Mouse (Mus musculus) ES-E14 (cell line): ENCODE measurements around the gene Sbno1. TPM values are rescaled to one million over a fixed set of nuclear protein-coding genes. Genes with fewer than 3 reads are reported as not detected.

Source experiments
- DNase-seq: peaks from one replicate; pipeline ENCODE4 v3.0.0-alpha.2; 2013; ENCODE audit warnings: low read depth, low spot score
- H3K27ac ChIP-seq: 2 replicates; pipeline ENCODE4 v1.5.1; 2012; ENCODE audit warnings: low read depth, mild to moderate bottlenecking, low read length, moderate library complexity, mixed read lengths; ENCODE audit not compliant: poor library complexity, insufficient read depth, severe bottlenecking
- H3K36me3 ChIP-seq: 2 replicates; pipeline ENCODE4 v1.6.1; 2012; ENCODE audit warnings: mild to moderate bottlenecking, low read length, moderate library complexity, mixed read lengths; ENCODE audit not compliant: control insufficient read depth, poor library complexity, insufficient read depth, severe bottlenecking
- H3K4me1 ChIP-seq, 2 experiments: fragments of 150-350 bp in 1 of 2; sonication (generic) in 1 of 2; 2 replicates each; pipeline ENCODE4 v1.6.1; 2012; ENCODE audit warnings: low read length in 2 of 2, mild to moderate bottlenecking in 1 of 2, mixed read lengths in 1 of 2; ENCODE audit not compliant: control insufficient read depth in 2 of 2, insufficient read depth in 2 of 2, poor library complexity in 1 of 2
- H3K4me3 ChIP-seq, 2 experiments: fragments of 150-350 bp in 1 of 2; sonication (generic) in 1 of 2; 2 replicates each; pipeline ENCODE4 v1.5.1; 2012; ENCODE audit warnings: low read length in 2 of 2, low read depth in 1 of 2, mild to moderate bottlenecking in 1 of 2, mixed read lengths in 1 of 2; ENCODE audit not compliant: insufficient read depth in 1 of 2, poor library complexity in 1 of 2, severe bottlenecking in 1 of 2
- H3K9ac ChIP-seq: 2 replicates; pipeline ENCODE4 v1.6.1; 2012; ENCODE audit warnings: low read depth, mild to moderate bottlenecking, low read length, mixed read lengths; ENCODE audit not compliant: poor library complexity, insufficient read depth, severe bottlenecking
- H3K9me3 ChIP-seq: fragments of 150-350 bp; sonication (generic); 2 replicates; pipeline ENCODE4 v1.6.1; 2012; ENCODE audit warnings: low read depth, mild to moderate bottlenecking, low read length; ENCODE audit not compliant: control insufficient read depth, insufficient read depth
- CHD2 ChIP-seq: IDR thresholded peaks from 2 replicates; pipeline ENCODE4 v1.6.1; 2014; ENCODE audit warnings: mild to moderate bottlenecking, low read depth, low read length, inconsistent platforms
- HCFC1 ChIP-seq: IDR thresholded peaks from 2 replicates; pipeline ENCODE4 v1.6.1; 2012; ENCODE audit warnings: low read length, inconsistent platforms, borderline replicate concordance; ENCODE audit not compliant: insufficient read depth
- MAFK ChIP-seq: IDR thresholded peaks from 2 replicates; pipeline ENCODE4 v1.6.1; 2014; ENCODE audit warnings: mild to moderate bottlenecking, low read depth, low read length, inconsistent platforms; ENCODE audit not compliant: insufficient read depth
- ZC3H11A ChIP-seq: IDR thresholded peaks from 2 replicates; pipeline ENCODE4 v1.6.1; 2012; ENCODE audit warnings: low read depth, mild to moderate bottlenecking, inconsistent platforms, low read length, borderline replicate concordance
- ZNF384 ChIP-seq: IDR thresholded peaks from 2 replicates; pipeline ENCODE4 v1.6.1; 2012; ENCODE audit warnings: low read depth, low read length, inconsistent platforms
- in situ Hi-C, 2 experiments: fragments of 600-800 bp; cut with MboI; formaldehyde crosslinking; loops; one replicate each; pipeline ENCODE4 v1.15.1; 2025; ENCODE audit warnings: low sequenced_read_pairs in 2 of 2, inconsistent platforms in 1 of 2; ENCODE audit not compliant: unreplicated experiment in 2 of 2
- total RNA-seq: library from RNA; depleted of rRNA; stranded (reverse); fragments of 300-350 nt; gene quantifications from 2 replicates; pipeline ENCODE4 v1.2.3, GENCODE M21; 2012

The Sbno1 gene
- total RNA-seq, 1 experiment = 86.4 TPM

GRCm38 (mm10) chr5:124376401-124376800 is 49.4 kb downstream of the Sbno1 start:
- Histone ChIP-seq H3K27ac (no peak overlapping the region), H3K36me3 (peaks cover 55% of the 10 kb centered on the region), H3K4me1 (no peaks in the 10 kb centered on the region), H3K4me3 (no peak overlapping the region), H3K9me3 (no peaks in the 10 kb centered on the region), H3K9ac (no peak overlapping the region)
- DNase-seq = no peak
- TF ChIP-seq ZC3H11A (no peak), CHD2 (no peak), MAFK (no peak)
- in situ Hi-C loops = loop anchor here (5.0 to 25.0 kb wide), 3 partner anchors 36 to 614 kb away; no protein-coding TSS in a partner anchor

DNA sequence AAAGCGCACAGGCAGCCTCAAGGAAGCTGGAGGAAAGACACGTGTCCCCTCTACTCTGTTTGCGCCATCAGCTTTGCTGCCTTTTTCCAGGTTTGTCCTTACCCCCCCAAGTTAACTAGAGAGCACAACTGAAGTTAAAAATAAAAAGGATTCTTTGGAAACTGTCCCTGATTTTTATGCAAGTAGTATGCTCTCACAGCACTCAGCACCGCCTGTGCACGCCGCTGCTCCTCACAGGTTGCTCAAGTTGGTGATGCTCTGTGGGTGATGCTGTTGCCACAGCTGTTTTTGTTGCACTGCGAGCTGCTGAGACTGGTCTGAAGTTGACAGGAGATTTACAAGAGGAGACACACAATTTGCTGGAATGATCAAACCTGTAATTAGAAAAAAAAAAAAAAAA is 51.5 kb downstream of the Sbno1 start:
- Histone ChIP-seq H3K4me3 (no peak overlapping the region), H3K9me3 (no peaks in the 10 kb centered on the region), H3K4me1 (no peaks in the 10 kb centered on the region), H3K27ac (no peak overlapping the region), H3K9ac (no peak overlapping the region), H3K36me3 (peaks cover 57% of the 10 kb centered on the region)
- no peak for DNase-seq
- TF ChIP-seq MAFK (no peak), CHD2 (no peak), HCFC1 (no peak), ZC3H11A (no peak), ZNF384 (no peak)
- in situ Hi-C loops = no loop called here

- TF ChIP-seq ZC3H11A = no peak
- no peak for TF ChIP-seq ZNF384
- no peak for TF ChIP-seq HCFC1
- TF ChIP-seq MAFK = no peak
- no peak for TF ChIP-seq CHD2
- H3K4me1 ChIP-seq = 0 out of 4 replicates have a peak, but pooled peaks cover 0 to 2% of the 10 kb centered on the region in 2 experiments
- no peak overlapping the region for H3K9ac ChIP-seq
- no peaks in the 10 kb centered on the region for H3K9me3 ChIP-seq
- peaks cover 20% of the 10 kb centered on the region for H3K36me3 ChIP-seq
- DNase-seq = no peak
- no peak overlapping the region for H3K27ac ChIP-seq
- in situ Hi-C loops = no loop called here
- no peak overlapping the region for H3K4me3 ChIP-seq
Measured at GRCm38 (mm10) chr5:124366721-124367120, 59.1 kb downstream of the Sbno1 start.

- Histone ChIP-seq H3K27ac (no peak overlapping the region), H3K4me1 (0 out of 4 replicates have a peak, but pooled peaks cover 0 to 2% of the 10 kb centered on the region in 2 experiments), H3K4me3 (no peak overlapping the region), H3K9me3 (no peaks in the 10 kb centered on the region), H3K9ac (no peak overlapping the region), H3K36me3 (peaks cover 15% of the 10 kb centered on the region)
- TF ChIP-seq HCFC1 (no peak), MAFK (no peak), CHD2 (no peak), ZNF384 (no peak), ZC3H11A (no peak)
- in situ Hi-C loops = no loop called here
- DNase-seq = no peak
Measured at GRCm38 (mm10) chr5:124365754-124366153, 60.0 kb downstream of the Sbno1 start.
